Mouse (Mus musculus) lung, adult 2 months (tissue): ENCODE results near the gene Fam219a.

Experiments used
- CTCF ChIP-seq: fragments of 200-500 bp; IDR thresholded peaks from 2 replicates; pipeline ENCODE4 v1.5.1; 2011; ENCODE audit warnings: mild to moderate bottlenecking, low read length, control low read depth; ENCODE audit not compliant: insufficient read depth
- POLR2A ChIP-seq: fragments of 200-500 bp; IDR thresholded peaks from 2 replicates; pipeline ENCODE4 v1.6.1; 2011; ENCODE audit warnings: low read depth, mild to moderate bottlenecking, control low read depth, low read length, borderline replicate concordance; ENCODE audit errors: extremely low read depth

DNA sequence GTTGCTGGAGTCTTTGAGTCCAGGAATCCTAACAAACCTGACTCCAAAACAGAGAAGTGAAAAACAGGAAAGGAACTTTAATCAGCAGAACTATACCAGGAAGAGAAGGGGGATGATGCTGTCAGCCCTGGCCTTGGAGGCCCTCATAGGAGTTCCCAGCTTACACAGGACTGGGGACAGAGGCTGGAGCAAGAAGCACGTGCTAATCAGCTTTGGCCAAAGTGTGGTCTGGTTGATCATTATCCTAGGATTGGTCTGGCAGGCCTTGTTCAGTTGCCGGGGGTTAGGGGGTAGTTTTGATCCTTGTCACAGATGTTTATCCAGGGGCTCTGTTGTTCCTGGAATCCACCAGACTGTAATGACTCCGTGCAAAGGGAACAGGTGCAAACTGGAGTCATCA, 75.0 kb downstream of the Fam219a start:
- TF ChIP-seq CTCF (no peak), POLR2A (no peak)
